Mouse (Mus musculus): ENCODE results near the gene Agfg2.

Gene Agfg2

GRCm38 (mm10) chr5:137683388-137684293 is 885 bp downstream of the Agfg2 start:
- in situ Hi-C loops (cut with MboI; ENCODE audit: unreplicated experiment in 2 of 2): no loop called here

GRCm38 (mm10) chr5:137682526-137682925 is 2.0 kb downstream of the Agfg2 start:
- in situ Hi-C loops (cut with MboI; ENCODE audit: unreplicated experiment in 2 of 2): no loop called here

GRCm38 (mm10) chr5:137679726-137680125 is 4.8 kb downstream of the Agfg2 start:
- in situ Hi-C loops (cut with MboI; ENCODE audit: unreplicated experiment in 2 of 2): no loop called here

GRCm38 (mm10) chr5:137678736-137679135 is 5.8 kb downstream of the Agfg2 start:
- in situ Hi-C loops (cut with MboI; ENCODE audit: unreplicated experiment in 2 of 2): no loop called here

GRCm38 (mm10) chr5:137677859-137678258 is 6.7 kb downstream of the Agfg2 start:
- in situ Hi-C loops (cut with MboI; ENCODE audit: unreplicated experiment in 2 of 2): no loop called here

- in situ Hi-C loops (cut with MboI; ENCODE audit: unreplicated experiment in 2 of 2): no loop called here
These were observed 9.7 kb downstream of the Agfg2 start for GRCm38 (mm10) chr5:137674786-137675185.

GRCm38 (mm10) chr5:137673015-137673414 is 11.5 kb downstream of the Agfg2 start:
- in situ Hi-C loops (cut with MboI; ENCODE audit: unreplicated experiment in 2 of 2): no loop called here

GRCm38 (mm10) chr5:137672361-137672760 is 12.2 kb downstream of the Agfg2 start:
- in situ Hi-C loops (cut with MboI; ENCODE audit: unreplicated experiment in 2 of 2): no loop called here

- in situ Hi-C loops (cut with MboI; ENCODE audit: unreplicated experiment in 2 of 2): no loop called here
These were observed 12.9 kb downstream of the Agfg2 start for GRCm38 (mm10) chr5:137671443-137672240.

- in situ Hi-C loops (cut with MboI; ENCODE audit: unreplicated experiment in 2 of 2): no loop called here
These were observed 14.3 kb downstream of the Agfg2 start for GRCm38 (mm10) chr5:137670240-137670639.

GRCm38 (mm10) chr5:137668971-137669370 is 15.6 kb downstream of the Agfg2 start:
- in situ Hi-C loops (cut with MboI; ENCODE audit: unreplicated experiment in 2 of 2): no loop called here

GRCm38 (mm10) chr5:137663057-137663456 is 21.5 kb downstream of the Agfg2 start:
- in situ Hi-C loops (cut with MboI; ENCODE audit: unreplicated experiment in 2 of 2): no loop called here

- in situ Hi-C loops (cut with MboI; ENCODE audit: unreplicated experiment in 2 of 2): no loop called here
These were observed 24.4 kb downstream of the Agfg2 start for GRCm38 (mm10) chr5:137660064-137660688.

GRCm38 (mm10) chr5:137656977-137657376 is 27.5 kb downstream of the Agfg2 start:
- in situ Hi-C loops (cut with MboI; ENCODE audit: unreplicated experiment in 2 of 2): loop anchor here in 1 of 2 experiments (10.0 kb wide), 2 partner anchors 152 to 218 kb away; partner anchors contain the start of genes Pilrb2 and Pop7

- in situ Hi-C loops (cut with MboI; ENCODE audit: unreplicated experiment in 2 of 2): loop anchor here (5.0 to 10.0 kb wide), 7 partner anchors 62 to 537 kb away; partner anchors contain the start of genes Epo (in 2 of the 2), Gnb2 (in 2 of the 2), Pilrb2 (in 1 of the 2) and Pop7 (in 1 of the 2)
These were observed 29.8 kb downstream of the Agfg2 start for GRCm38 (mm10) chr5:137654746-137655145.

GRCm38 (mm10) chr5:137653366-137653765 is 31.2 kb downstream of the Agfg2 start:
- in situ Hi-C loops (cut with MboI; ENCODE audit: unreplicated experiment in 2 of 2): loop anchor here (5.0 to 10.0 kb wide), 7 partner anchors 61 to 536 kb away; partner anchors contain the start of genes Epo (in 2 of the 2), Gnb2 (in 2 of the 2), Pilrb2 (in 1 of the 2) and Pop7 (in 1 of the 2)

- in situ Hi-C loops (cut with MboI; ENCODE audit: unreplicated experiment in 2 of 2): loop anchor here (5.0 to 10.0 kb wide), 7 partner anchors 60 to 535 kb away; partner anchors contain the start of genes Epo (in 2 of the 2), Gnb2 (in 2 of the 2), Pilrb2 (in 1 of the 2) and Pop7 (in 1 of the 2)
These were observed 32.1 kb downstream of the Agfg2 start for GRCm38 (mm10) chr5:137652474-137652873.

GRCm38 (mm10) chr5:137649669-137650571 is 34.6 kb downstream of the Agfg2 start:
- in situ Hi-C loops (cut with MboI; ENCODE audit: unreplicated experiment in 2 of 2): loop anchor here (5.0 to 10.0 kb wide), 7 partner anchors 58 to 533 kb away; partner anchors contain the start of genes Epo (in 2 of the 2), Gnb2 (in 2 of the 2), Pilrb2 (in 1 of the 2) and Pop7 (in 1 of the 2)

- in situ Hi-C loops (cut with MboI; ENCODE audit: unreplicated experiment in 2 of 2): no loop called here
These were observed 35.3 kb downstream of the Agfg2 start for GRCm38 (mm10) chr5:137649251-137649650.

Measured in v-Abl transformed pro-B cells (cell line).